Mouse (Mus musculus) liver (tissue): ENCODE measurements around the gene Gm49342.
A peak's percentile ranks its signal among the peaks of the same experiment; 100 is the strongest.
"Not testable (repeated sequence)": the region's sequence is repeated elsewhere in the genome, so short reads cannot be mapped to it uniquely, and the experiment has no call there.

Experiments
- DNase-seq: peaks from one replicate; pipeline ENCODE4 v3.0.0-alpha.2; 2020; ENCODE audit warnings: mixed read lengths

Gm49342 gene

DNA sequence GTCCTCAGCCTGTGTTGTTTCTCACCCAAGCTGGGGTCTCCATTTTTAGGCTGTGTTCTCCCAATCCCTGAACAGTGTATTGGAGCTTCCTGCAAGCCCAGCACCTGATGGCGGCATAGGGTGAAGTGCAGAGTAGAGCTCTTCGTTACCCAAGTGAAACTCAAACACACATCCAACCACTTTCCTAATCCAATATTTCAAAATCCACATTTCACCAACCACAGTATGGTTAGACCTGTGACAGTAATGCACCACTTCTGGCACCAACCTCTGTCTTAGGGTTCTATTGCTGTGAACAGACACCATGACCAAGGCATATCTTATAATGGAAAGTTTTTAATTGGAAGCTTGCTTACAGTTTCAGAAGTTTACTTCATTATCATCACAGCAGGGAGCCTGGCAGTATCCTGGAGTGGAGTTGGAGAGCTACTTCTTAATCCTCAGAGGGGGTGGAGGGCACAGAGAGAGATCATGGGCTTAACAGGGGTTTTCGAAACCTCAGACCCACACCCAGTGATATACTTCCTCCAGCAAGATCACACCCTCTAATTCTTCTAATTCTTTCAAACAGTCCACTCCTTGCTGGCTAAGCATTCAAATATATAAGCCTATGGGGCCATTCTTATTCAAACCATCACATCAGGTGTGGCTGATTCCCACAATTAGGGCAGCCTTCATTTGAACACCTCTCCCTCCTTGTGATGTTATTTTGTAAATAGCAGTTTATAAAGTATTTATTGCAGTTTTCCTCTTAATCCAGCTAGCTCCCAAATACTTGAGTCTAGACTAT lies 6.0 kb upstream of the Gm49342 start:
- no peak for DNase-seq

- DNase-seq = no peak
Observed at GRCm38 (mm10) chr14:50938940-50939339, 5.4 kb upstream of the Gm49342 start.

DNA sequence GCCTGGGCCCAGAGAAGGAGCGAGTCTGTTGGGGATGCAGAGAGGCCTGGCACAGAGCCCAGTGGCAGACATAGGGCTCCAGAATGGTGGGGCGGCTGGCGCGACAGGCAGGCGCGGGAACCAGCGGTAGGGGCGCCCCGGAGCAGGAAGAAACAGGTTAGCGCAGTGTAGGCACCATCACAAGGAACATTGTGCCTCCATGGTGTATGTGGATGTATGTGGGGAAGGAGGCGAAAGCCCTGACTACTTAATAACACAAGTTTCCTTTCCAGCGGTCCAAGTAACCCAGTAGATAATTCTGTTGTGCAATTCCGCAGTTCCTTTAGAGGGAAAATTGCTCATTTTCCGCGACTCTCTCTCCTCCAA lies 334 bp downstream of the Gm49342 start:
- not testable (repeated sequence) for DNase-seq

- not testable (repeated sequence) for DNase-seq
Observed at GRCm38 (mm10) chr14:50945081-50945480, 764 bp downstream of the Gm49342 start.

GRCm38 (mm10) chr14:50945526-50945925 lies 1.2 kb downstream of the Gm49342 start:
- not testable (repeated sequence) for DNase-seq

- DNase-seq = no peak
Observed at GRCm38 (mm10) chr14:50955487-50955886, 11.2 kb downstream of the Gm49342 start.

- peak; percentile 64 for DNase-seq
Observed at GRCm38 (mm10) chr14:50955942-50956508, 11.7 kb downstream of the Gm49342 start, which contains the start of gene Pnp2. Pnp2 (plus strand) TSS chr14:50955992.

- not testable (repeated sequence) for DNase-seq
Observed at GRCm38 (mm10) chr14:50956724-50957123, 12.4 kb downstream of the Gm49342 start.

DNA sequence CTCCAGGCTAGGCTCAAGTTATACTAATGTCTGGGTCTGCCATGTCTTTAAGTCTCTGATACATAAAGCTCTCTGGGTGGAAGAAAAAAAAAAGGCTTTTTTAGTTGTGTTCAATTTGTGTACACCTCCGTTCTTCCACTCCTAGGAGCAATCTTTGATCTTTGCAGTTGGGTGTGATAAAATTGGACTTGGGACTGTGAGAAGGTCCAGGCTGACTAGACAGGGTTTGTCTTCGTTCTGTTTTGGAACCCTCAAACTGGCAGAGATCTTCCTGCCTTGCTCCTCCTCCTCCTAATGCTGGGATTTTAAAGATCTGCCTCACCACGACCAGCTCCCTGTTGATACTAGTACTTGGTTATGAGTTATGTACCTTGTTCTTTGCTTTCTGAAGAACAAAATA lies 12.8 kb downstream of the Gm49342 start:
- DNase-seq = not testable (repeated sequence)

- DNase-seq = peak; percentile 21
Observed at GRCm38 (mm10) chr14:50958289-50958995, 14.1 kb downstream of the Gm49342 start.

DNA sequence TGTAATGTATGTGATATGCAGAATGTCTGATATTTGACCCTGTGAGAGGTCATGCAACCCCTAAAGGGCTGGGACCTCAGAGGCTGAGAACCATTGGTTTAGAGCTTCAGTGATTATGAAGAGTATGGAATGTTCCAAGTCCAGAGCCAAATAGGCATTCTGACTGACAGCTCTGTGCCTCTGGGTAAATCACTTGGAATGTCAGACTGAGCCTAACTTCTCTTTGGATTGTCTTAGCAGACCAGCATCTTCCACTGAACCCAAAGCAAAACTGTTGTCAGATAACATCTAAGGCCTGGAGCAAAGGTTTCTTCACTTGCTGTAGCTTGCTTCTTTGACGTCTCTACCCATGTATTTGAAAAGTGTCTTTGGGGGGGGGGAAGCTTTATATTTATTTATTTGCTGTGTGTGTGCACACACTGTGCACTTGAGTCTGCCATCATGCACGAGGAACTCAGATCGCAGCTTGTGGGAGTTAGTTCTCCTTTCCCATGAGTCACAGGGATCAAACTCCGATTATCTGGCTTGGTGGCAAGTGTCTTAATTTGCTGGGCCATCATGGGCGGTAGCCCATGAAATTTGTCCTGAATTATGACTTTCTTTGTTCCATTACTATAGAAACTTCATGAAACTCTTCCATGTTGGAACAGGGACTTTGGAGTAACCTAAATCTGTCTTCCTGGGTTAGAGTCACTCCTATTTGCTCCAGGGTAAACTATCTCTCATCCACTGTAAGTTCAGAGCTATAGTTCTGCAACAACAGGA lies 24.1 kb downstream of the Gm49342 start:
- no peak for DNase-seq

DNA sequence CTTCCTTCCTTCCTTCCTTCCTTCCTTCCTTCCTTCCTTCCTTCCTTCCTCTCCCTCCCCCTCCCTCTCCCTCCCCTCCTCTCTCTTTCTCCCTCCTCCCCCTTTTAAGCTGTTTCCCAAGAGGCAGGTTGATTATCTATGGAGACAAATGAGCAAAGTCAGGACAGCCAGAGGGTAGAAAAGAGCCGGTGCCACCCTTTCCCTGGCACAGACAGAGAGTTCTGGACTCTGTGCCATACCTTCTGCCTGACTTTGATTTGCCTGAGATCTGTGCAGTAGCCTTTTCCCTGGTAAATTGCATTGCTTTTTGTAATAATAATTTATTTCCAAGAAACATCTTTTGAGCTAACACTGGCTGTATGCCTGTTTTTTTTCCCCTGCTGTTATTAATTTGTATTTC lies 24.7 kb downstream of the Gm49342 start:
- no peak for DNase-seq

GRCm38 (mm10) chr14:50969558-50970544 lies 25.5 kb downstream of the Gm49342 start:
- peak; percentile 10 for DNase-seq

GRCm38 (mm10) chr14:50970822-50971221 lies 26.5 kb downstream of the Gm49342 start:
- no peak for DNase-seq

GRCm38 (mm10) chr14:50973054-50973453 lies 28.7 kb downstream of the Gm49342 start:
- not testable (repeated sequence) for DNase-seq

GRCm38 (mm10) chr14:50973700-50974099 lies 29.4 kb downstream of the Gm49342 start:
- no peak for DNase-seq

DNA sequence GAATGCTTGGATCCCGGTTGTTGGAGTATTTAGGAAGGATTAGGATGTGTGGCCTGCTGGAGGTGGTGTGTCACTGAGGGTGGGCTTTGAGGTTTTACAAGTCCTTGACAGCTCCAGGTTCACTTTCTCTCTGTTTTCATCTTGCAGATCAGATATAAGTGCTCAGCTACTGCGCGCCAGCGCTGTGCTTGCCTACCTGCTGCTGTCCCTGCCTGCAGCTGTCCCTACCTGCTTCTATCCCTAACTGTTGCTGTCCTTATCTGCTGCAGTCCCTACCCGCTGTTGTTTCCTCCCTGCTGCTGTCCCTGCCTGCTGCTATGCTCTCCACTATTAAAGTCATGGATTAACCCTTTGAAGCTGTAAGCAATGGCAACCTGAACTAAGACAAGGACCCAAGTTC lies 30.7 kb downstream of the Gm49342 start:
- DNase-seq = no peak

DNA sequence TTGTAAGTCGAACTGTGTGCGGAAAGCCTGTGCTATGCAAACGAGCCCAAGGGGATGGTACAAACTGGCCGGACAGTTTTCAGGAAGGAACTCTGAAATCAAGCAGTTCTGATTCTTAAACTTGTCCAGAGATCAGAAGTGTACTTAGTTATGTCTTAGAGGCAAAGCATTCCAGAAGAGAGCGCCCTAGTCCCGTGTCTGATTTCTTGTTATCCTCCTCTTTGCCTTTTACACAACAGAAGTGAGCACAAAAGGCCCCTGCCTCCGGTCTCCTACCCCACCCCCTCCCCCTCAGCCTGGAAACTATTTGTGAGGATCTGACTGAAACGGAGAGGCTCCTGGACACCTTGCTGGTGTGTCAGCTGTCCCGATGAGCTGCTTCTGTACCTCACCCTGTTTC lies 32.4 kb downstream of the Gm49342 start:
- DNase-seq = no peak

- DNase-seq = not testable (repeated sequence)
Observed at GRCm38 (mm10) chr14:50978451-50978850, 34.1 kb downstream of the Gm49342 start.

DNA sequence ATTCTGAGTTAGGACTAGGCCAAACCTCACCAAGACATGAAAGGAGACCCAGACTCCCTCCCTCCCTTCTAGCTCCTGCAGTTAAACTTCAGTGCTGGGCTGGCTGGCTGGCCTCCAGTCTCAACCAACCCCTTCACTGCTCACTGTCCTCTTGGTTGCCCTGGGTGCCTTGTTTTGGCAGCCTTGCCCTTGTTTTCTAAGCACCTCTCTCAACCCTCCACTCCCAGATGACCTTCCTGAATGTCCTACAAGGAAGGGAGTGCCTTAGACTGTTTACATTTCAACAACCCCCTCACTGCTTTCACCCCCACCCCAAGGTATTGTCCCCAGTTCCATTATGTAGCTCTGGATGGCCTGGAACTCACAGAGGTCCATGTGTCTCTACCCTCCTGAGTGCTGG lies 35.3 kb downstream of the Gm49342 start:
- no peak for DNase-seq

- no peak for DNase-seq
Observed at GRCm38 (mm10) chr14:50981207-50981606, 36.9 kb downstream of the Gm49342 start.

- no peak for DNase-seq
Observed at GRCm38 (mm10) chr14:50981837-50982236, 37.5 kb downstream of the Gm49342 start.
